Mouse (Mus musculus): ENCODE measurements around the gene Tmem151a.

- no peak for TF ChIP-seq EP300 (optimal IDR thresholded peaks at IDR 0.05)
- TF ChIP-seq CTCF (IDR thresholded peaks at IDR 0.05; ENCODE audit: low read depth) = no peak
These were observed 4.0 kb upstream of the Tmem151a start for GRCm38 (mm10) chr19:5089324-5089723.

Data from stomach, postnatal 0 days (tissue).